Mouse (Mus musculus) cortical plate, adult 2 months (tissue): ENCODE measurements at regions not wholly inside any gene's neighbourhood (a gene's known extent, or its start where the extent isn't known, plus 50 kb on each side); places are given as distances from the start of the nearest gene placed in this dataset.

Source experiments
- CTCF ChIP-seq: fragments of 200-500 bp; IDR thresholded peaks from 2 replicates; pipeline ENCODE4 v1.5.1; 2011; ENCODE audit warnings: mild to moderate bottlenecking, control low read depth, low read length; ENCODE audit not compliant: insufficient read depth; ENCODE audit errors: extremely low read depth
- POLR2A ChIP-seq: fragments of 200-500 bp; IDR thresholded peaks from 2 replicates; pipeline ENCODE4 v1.6.1; 2011; ENCODE audit warnings: mild to moderate bottlenecking, low read length, control low read depth; ENCODE audit not compliant: insufficient read depth; ENCODE audit errors: extremely low read depth

DNA sequence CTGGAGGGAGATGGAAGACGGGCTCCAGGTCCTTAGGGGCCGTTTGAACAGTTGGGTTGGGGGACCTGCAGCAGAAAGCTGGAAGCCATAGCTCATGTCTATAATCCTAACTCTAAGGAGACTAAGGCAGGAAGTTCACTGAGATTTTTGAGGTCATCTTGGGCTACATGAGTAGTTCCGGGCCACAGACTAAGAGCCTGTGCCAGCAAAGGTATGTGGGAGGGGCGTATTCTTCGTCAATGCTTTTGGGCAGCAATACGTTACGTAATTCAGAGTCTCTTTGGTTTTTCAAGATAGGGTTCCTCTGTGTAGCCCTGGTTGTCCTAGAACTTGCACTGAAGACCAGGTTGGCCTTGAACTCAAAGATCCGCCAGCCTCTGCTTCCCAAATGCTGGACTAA is 57.9 kb upstream of the Pim1 start:
- TF ChIP-seq CTCF (no peak), POLR2A (no peak)
